Mouse (Mus musculus) A20 (cell line): ENCODE results near the gene Gtf3c1.

Experiments used
- DNase-seq: peaks from one replicate; pipeline ENCODE4 v3.0.0-alpha.2; 2011; ENCODE audit warnings: low read depth, low spot score

Gene Gtf3c1

DNA sequence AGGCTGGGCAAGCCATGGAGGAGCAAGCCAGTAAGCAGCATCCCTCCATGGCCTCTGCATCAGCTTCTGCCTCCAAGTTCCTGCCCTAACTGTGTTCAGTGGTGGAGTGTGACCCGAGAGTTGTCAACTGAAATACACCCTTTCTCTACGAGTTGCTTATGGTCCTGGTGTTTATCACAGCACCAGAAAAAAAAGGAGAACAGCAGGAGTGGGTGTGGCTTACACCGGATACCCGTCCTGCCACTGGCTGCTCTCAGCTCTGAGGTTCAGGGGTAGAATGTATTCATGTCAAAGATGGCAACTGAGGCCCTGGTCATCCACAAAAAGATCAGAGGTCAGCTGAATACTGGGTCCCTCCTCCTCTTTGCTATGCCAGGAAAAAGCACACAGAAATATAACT, 87.5 kb downstream of the Gtf3c1 start:
- no peak for DNase-seq

DNA sequence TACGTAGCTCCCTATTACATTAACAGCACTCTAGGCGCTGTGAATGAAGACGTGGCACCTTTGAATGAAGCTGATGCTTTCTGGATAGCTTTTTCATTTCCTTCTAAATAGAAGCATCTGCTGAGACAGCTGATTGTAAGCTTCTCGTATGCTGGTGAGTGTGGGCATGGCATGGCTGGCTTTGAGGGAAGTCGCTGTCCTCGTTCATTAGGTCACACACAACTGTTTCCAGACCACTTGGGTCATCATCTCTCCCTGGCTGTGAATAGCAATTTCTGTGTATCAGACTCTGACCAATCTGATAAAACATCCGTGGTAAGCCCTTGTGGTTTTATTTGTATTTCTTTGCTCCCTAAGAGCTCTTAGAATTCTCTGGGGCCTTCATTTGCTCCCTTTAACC, 89.6 kb downstream of the Gtf3c1 start:
- DNase-seq: no peak

DNA sequence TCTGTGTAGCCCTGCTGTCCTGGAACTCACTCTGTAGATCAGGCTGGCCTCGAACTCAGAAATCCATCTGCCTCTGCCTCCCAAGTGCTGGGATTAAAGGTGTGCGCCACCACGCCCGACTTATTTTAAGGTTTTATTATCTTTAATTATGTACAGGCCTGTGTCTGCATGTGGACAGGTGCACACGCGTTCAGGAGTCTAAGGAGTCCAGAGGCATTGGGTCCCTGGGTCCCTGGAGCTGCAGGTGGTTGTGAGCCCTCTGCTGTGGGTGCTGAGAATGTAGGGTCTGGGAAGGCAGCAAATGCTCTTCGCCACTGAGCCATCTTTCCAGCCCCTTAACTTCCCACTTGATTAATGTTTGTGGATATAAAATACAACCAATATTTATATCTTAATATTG, 92.1 kb downstream of the Gtf3c1 start:
- no peak for DNase-seq

GRCm38 (mm10) chr7:125613579-125613978, 94.0 kb downstream of the Gtf3c1 start:
- DNase-seq: no peak

DNA sequence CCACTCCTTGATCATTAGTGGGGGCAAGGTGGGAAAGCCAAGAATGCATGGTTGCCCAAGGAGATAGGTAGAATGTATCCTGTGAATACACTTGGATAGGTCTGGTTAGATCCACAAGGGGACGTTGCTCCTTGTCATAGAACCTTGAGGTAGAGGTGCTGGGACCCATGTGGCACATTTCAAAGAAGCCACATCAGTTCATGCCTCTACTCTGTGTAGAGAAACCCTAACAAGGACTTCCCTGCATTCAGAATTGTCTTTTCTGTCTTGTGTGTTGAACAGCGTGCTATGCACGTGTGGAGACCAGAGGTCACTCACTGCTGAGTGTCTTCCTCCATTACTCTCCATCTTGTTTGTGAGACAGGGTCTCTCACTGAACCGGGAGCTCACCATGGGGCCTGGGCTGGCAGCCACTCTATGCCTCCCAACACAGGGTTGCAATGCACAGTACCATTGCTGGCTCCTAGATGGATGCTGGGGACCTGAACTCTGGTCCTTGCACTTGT, 99.3 kb downstream of the Gtf3c1 start:
- no peak for DNase-seq

- DNase-seq: peak; percentile 89
Observed at GRCm38 (mm10) chr7:125607384-125608182, 100.0 kb downstream of the Gtf3c1 start.

DNA sequence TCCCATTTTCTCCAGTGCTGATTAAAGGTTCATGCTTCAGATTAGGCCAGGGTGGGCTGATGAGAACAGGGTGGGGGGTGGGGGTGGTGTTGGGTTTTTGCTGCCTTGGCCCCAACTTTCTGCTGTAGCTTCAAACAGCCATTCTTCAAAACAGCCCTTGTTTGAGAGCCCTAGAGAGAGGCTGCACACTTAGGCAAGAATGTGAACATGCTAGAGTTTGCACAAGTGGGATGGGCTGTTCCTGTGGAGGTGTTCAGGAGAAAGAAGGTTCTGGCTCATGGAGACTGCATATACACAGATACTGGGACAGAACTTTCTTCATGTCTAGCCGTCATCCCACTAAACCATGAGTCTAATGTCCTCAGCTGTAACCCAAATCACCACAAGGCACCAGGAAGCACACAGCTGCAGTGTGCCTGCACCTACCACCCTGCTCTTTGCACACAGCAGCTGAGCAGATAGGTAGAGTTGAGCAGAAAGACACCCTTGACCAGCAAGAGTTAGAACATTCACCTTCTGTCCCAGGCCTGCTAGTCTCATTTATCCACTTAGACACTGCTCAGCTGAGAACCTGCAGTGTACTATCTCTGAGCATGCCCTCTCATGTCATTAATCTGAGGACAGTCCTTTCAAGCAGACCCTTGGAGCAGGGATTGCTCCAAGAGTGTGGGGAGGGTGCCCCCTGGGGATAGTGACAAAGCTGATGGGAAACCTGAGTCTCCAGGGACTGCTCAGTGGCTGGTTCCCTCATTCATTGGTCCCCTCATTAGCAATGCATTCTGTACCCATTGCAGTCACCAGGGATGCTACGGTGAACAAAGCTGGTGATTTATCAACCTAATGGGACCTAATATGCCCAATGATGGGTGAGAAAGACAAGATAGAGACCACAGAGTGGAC, 101.1 kb downstream of the Gtf3c1 start:
- DNase-seq: peak; percentile 61

DNA sequence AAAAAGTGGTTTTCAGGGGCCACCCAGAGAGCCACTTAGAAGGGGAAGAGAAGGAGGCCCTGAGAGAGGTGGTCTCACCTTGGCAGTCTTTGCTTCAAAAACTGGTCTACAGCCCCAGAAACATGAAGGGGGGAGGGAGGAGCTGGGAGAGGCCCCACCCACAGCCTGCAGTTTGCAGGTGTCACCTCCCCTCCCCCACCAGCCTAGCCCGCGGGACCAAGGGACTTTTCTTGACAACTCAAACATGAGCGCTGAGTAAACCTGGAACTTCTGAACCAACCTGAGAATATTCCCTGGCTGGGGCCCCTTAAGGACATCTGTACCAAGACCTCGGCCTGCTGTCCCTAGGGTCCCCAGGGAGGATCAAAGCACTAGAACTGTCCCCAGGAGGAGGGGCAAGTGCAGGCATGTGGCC, 101.8 kb downstream of the Gtf3c1 start:
- DNase-seq: peak; percentile 96

DNA sequence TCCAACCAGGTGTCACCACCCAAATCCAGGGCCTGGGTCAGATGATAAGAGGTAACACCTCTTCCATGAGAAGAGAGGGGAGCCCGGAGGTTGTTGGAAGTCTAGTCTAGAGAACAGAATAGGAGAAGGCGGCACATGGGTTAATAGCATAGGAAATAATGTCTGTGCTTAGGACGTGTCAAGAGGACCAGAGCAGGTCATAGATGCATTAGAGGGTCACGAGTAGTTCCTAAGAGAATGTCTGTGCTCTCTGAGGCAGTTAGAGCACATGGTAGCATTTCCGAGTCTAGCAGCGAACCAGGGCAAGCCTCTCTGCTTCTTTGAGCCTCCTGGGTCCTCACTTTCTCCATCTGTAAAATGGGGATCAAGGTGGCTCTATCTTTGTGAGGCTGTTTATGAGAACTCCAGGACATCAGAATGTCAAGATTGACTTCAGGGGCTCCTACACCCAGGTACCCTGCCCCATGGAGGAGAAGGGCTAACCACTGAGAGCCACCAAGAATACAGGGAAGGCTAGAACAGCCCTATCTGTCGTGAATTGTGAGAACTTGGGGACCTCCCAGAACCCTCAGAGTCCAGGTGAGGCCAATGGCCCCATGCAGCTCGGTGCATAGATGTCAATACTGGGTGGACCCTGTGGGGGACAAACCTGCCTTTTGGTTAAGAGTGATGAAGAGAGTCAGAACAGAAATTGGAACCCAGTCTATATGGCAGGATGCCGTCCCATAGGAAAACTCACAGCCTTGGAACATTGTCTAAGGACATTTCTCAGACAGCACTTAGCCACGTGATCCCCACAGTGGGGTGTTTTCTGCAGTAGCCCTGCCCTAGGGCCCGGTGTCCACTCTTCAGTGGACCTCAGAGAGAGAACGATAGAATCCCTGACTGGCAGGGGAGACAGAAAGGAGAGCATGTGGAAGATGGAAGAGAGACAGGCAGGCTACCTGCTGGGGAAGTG, 102.9 kb downstream of the Gtf3c1 start:
- DNase-seq: peak; percentile 76

DNA sequence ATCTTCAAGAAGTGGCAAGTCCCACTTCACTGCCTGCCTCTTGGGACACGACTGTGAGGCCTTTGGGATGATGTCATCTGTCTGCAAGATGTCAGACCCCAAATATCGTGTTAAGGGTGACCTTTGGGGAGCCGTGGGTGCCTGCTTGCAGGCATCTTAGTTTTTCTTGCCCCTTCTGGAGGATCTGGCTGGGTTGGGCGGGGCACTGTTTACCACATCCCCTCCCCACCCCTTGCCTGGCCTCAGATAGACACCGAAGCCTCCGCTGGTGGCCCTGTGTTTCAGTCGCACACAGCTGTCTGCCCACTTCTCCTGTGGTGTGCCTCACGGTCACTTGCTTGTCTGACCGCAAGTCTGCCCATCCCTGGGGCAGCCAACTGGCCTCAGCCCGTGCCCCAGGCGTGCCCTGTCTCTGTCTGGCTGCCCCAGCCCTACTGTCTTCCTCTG, 104.4 kb downstream of the Gtf3c1 start, which contains the start of gene Il21r:
TSS of gene Il21r (plus strand) at position 245 of the 447 bp plus-strand sequence.
- peak; percentile 89 for DNase-seq

DNA sequence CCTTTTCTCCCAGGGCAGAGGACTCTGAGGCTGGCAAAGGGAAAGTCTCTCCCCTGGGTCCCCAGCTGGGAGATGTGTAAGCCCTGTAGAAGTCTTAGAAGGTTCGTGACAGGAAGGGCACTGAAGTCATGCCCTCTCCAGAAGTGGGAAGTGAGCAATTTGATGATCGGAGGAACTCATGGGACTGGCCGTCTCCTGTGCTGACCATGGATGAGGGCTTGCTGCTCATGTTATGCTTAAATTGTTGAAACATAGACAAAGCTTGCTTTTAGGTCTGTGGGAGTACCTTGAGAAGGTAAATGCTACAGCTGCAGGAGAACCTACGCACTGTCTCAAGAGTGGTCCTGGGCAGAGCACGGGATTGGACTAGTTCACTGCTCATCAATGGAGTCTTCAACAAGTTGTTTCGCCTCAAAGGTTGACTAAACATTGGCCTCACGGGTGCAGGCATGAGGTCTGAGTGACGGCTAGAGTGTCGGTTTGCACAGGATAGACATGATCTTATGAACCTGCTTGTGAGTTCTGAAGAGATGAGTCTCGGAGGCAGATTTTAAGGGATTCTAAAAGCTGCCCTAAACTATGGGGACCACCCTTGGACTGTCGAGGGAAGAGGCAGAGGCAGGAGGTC, 105.6 kb downstream of the Gtf3c1 start:
- peak; percentile 75 for DNase-seq

DNA sequence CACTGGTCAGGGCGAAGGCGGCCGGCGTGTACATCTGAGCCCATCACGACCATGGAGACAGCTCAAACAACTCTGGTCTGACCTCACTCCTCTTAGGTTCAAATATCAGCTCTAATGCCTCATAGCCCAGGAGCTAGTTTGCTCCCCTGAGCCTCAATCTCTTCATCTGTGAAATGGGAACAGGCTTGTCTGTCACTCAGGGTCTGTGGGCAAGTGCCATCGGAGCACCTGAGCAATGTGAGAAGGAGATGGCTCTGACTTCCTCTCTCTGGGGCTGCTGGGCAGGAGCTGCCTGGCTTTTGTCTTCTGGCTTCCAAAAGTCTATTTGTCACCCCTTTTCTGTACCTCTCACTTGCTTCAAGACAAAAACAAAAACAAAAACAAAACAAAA, 106.3 kb downstream of the Gtf3c1 start:
- DNase-seq: peak; percentile 56

- peak; percentile 46 for DNase-seq
Observed at GRCm38 (mm10) chr7:125600612-125601279, 106.8 kb downstream of the Gtf3c1 start.

- peak; percentile 46 for DNase-seq
Observed at GRCm38 (mm10) chr7:125600136-125600535, 107.4 kb downstream of the Gtf3c1 start.

DNA sequence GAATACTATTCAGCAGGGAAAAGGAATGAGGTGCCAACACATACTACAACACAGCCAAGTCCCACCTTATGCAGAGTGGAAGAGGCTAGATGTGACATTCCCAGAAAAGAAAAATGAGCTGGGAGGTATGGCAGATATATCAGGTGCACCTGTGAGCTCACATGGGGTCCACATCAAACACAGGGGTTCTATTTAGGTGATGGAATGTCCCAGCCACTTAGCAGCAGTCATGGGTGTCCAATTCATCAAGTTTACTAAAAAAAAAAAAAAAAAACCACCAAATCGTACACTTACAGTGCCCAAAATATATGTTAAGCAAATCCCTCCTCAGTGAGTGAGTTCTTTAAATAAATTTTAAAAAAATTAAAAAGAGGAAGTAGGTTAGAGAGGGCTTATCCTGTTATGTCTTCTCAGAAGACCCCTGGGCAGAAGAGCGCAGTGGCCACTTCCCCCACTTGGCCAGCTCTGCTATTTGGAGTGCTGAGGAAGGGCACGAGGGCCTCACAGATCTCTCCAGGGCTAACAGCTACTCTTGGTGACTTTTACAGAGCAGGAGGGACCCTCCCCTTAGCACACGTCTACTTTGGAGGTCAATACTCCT, 108.1 kb downstream of the Gtf3c1 start:
- DNase-seq: peak; percentile 84

DNA sequence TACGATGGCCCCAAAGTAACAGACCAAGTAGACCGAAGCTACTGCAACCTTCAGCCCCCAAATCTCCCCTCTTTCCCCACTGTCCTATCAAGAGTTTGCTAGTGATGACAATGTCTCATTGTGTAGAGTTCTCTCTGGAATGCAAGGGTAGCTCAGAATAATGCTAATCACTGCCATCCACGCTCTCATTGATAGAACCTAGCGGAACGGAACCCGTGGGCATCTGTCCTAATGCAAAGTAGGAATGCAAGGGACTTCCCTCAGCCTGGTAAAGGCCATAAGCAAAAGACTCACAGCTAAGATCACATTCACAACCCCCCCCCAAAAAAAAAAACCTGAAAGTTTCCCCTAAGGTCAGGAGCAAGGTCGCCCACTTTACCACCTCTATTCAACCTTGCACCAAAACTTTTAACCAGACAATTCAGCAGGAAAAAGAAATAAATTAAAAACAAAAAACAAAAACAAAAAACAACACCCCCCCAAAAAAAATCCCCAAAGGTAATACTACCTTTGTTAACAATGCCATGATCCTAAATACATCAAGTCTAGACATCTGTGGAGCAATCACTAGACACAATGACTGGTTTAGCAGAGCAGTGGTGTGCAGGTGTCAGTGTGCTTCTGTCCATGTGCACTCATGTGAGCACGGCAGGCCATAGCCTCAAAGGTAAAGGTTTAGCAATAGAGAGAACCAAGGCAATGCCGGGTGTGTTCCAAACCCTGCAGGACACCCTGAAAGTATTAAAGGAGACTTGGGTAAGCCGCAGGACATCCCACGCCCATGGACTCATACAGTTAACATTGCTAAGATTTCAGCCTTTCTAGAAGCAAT, 109.8 kb downstream of the Gtf3c1 start:
- peak; percentile 85 for DNase-seq

GRCm38 (mm10) chr7:125597083-125597482, 110.5 kb downstream of the Gtf3c1 start:
- DNase-seq: no peak

- peak; percentile 41 for DNase-seq
Observed at GRCm38 (mm10) chr7:125596406-125596805, 111.2 kb downstream of the Gtf3c1 start.

- DNase-seq: no peak
Observed at GRCm38 (mm10) chr7:125593831-125594230, 113.7 kb downstream of the Gtf3c1 start.
